Mouse (Mus musculus): Measurements from ENCODE around the gene Nudt6. TPM values are rescaled to one million over a fixed set of nuclear protein-coding genes. Genes with fewer than 3 reads are reported as not detected.

The Nudt6 gene
- polyA plus RNA-seq, 1 experiment: 26.0 TPM

- H3K4me1 ChIP-seq (ENCODE audit: control insufficient read depth, insufficient read depth, low read length): no peaks in the 10 kb centered on the region
- no peak overlapping the region for H3K4me3 ChIP-seq (ENCODE audit: insufficient read depth, low read depth, low read length)
- TF ChIP-seq POLR2A (IDR thresholded peaks at IDR 0.05; ENCODE audit: low read depth, low read length): no peak
- 0 out of 2 replicates have a peak, but pooled peaks have one; percentile 10 for TF ChIP-seq CTCF (conservative IDR thresholded peaks at IDR 0.05; ENCODE audit: insufficient read depth, insufficient read length, low read depth, low read length)
- peak; percentile 16 for DNase-seq
- no peak overlapping the region for H3K27ac ChIP-seq (ENCODE audit: insufficient read depth, low read depth, low read length)
- H3K27me3 ChIP-seq (replicated peaks; ENCODE audit: control insufficient read depth, insufficient read depth, low read length): no peaks in the 10 kb centered on the region
- H3K36me3 ChIP-seq (ENCODE audit: control insufficient read depth, insufficient read depth, low read length): no peaks in the 10 kb centered on the region
- 67% methylated on average over 6 of the region's 6 CpGs for WGBS
Observed at GRCm38 (mm10) chr3:37383096-37383765, 36.8 kb downstream of the Nudt6 start.

GRCm38 (mm10) chr3:37381457-37381856 lies 38.6 kb downstream of the Nudt6 start:
- no peaks in the 10 kb centered on the region for H3K27me3 ChIP-seq (replicated peaks; ENCODE audit: control insufficient read depth, insufficient read depth, low read length)
- no peak for DNase-seq
- no peaks in the 10 kb centered on the region for H3K36me3 ChIP-seq (ENCODE audit: control insufficient read depth, insufficient read depth, low read length)
- H3K4me3 ChIP-seq (ENCODE audit: insufficient read depth, low read depth, low read length): no peak overlapping the region
- no peaks in the 10 kb centered on the region for H3K4me1 ChIP-seq (ENCODE audit: control insufficient read depth, insufficient read depth, low read length)
- WGBS: 55% methylated on average over 6 of the region's 6 CpGs
- no peak overlapping the region for H3K27ac ChIP-seq (ENCODE audit: insufficient read depth, low read depth, low read length)
- no peak for TF ChIP-seq CTCF (conservative IDR thresholded peaks at IDR 0.05; ENCODE audit: insufficient read depth, insufficient read length, low read depth, low read length)
- TF ChIP-seq POLR2A (IDR thresholded peaks at IDR 0.05; ENCODE audit: low read depth, low read length): no peak

- Histone ChIP-seq H3K27ac (ENCODE audit: insufficient read depth, low read depth, low read length) (no peak overlapping the region), H3K4me1 (ENCODE audit: control insufficient read depth, insufficient read depth, low read length) (no peaks in the 10 kb centered on the region), H3K36me3 (ENCODE audit: control insufficient read depth, insufficient read depth, low read length) (no peaks in the 10 kb centered on the region), H3K4me3 (ENCODE audit: insufficient read depth, low read depth, low read length) (no peak overlapping the region), H3K27me3 (replicated peaks; ENCODE audit: control insufficient read depth, insufficient read depth, low read length) (no peaks in the 10 kb centered on the region)
- 63% methylated on average over 18 of the region's 18 CpGs for WGBS
- DNase-seq: peak; percentile 16
- no peak for TF ChIP-seq POLR2A (IDR thresholded peaks at IDR 0.05; ENCODE audit: low read depth, low read length)
- TF ChIP-seq CTCF (conservative IDR thresholded peaks at IDR 0.05; ENCODE audit: insufficient read depth, insufficient read length, low read depth, low read length): no peak
Observed at GRCm38 (mm10) chr3:37379930-37380881, 39.8 kb downstream of the Nudt6 start.

GRCm38 (mm10) chr3:37379201-37379600 lies 40.8 kb downstream of the Nudt6 start:
- H3K36me3 ChIP-seq (ENCODE audit: control insufficient read depth, insufficient read depth, low read length): no peaks in the 10 kb centered on the region
- no peaks in the 10 kb centered on the region for H3K4me1 ChIP-seq (ENCODE audit: control insufficient read depth, insufficient read depth, low read length)
- no peak for TF ChIP-seq CTCF (conservative IDR thresholded peaks at IDR 0.05; ENCODE audit: insufficient read depth, insufficient read length, low read depth, low read length)
- DNase-seq: no peak
- H3K4me3 ChIP-seq (ENCODE audit: insufficient read depth, low read depth, low read length): no peak overlapping the region
- no peaks in the 10 kb centered on the region for H3K27me3 ChIP-seq (replicated peaks; ENCODE audit: control insufficient read depth, insufficient read depth, low read length)
- no peak overlapping the region for H3K27ac ChIP-seq (ENCODE audit: insufficient read depth, low read depth, low read length)
- WGBS: 79% methylated on average over 14 of the region's 14 CpGs

- Histone ChIP-seq H3K27ac (ENCODE audit: insufficient read depth, low read depth, low read length) (no peak overlapping the region), H3K4me3 (ENCODE audit: insufficient read depth, low read depth, low read length) (no peak overlapping the region), H3K36me3 (ENCODE audit: control insufficient read depth, insufficient read depth, low read length) (no peaks in the 10 kb centered on the region), H3K4me1 (ENCODE audit: control insufficient read depth, insufficient read depth, low read length) (no peaks in the 10 kb centered on the region), H3K27me3 (replicated peaks; ENCODE audit: control insufficient read depth, insufficient read depth, low read length) (no peaks in the 10 kb centered on the region)
- 44% methylated on average over 6 of the region's 6 CpGs for WGBS
- DNase-seq: peak; percentile 25
- TF ChIP-seq CTCF (conservative IDR thresholded peaks at IDR 0.05; ENCODE audit: insufficient read depth, insufficient read length, low read depth, low read length) (no peak), POLR2A (IDR thresholded peaks at IDR 0.05; ENCODE audit: low read depth, low read length) (no peak)
Observed at GRCm38 (mm10) chr3:37378412-37378811, 41.6 kb downstream of the Nudt6 start.

- no peaks in the 10 kb centered on the region for H3K4me1 ChIP-seq (ENCODE audit: control insufficient read depth, insufficient read depth, low read length)
- TF ChIP-seq CTCF (conservative IDR thresholded peaks at IDR 0.05; ENCODE audit: insufficient read depth, insufficient read length, low read depth, low read length) (no peak), POLR2A (IDR thresholded peaks at IDR 0.05; ENCODE audit: low read depth, low read length) (no peak)
- H3K27ac ChIP-seq (ENCODE audit: insufficient read depth, low read depth, low read length): no peak overlapping the region
- no peaks in the 10 kb centered on the region for H3K27me3 ChIP-seq (replicated peaks; ENCODE audit: control insufficient read depth, insufficient read depth, low read length)
- no peak for DNase-seq
- no peaks in the 10 kb centered on the region for H3K36me3 ChIP-seq (ENCODE audit: control insufficient read depth, insufficient read depth, low read length)
- no peak overlapping the region for H3K4me3 ChIP-seq (ENCODE audit: insufficient read depth, low read depth, low read length)
- WGBS: 51% methylated on average over 6 of the region's 6 CpGs
Observed at GRCm38 (mm10) chr3:37377926-37378325, 42.1 kb downstream of the Nudt6 start.

GRCm38 (mm10) chr3:37373712-37374111 lies 46.3 kb downstream of the Nudt6 start:
- DNase-seq: peak; percentile 29
- H3K4me1 ChIP-seq (ENCODE audit: control insufficient read depth, insufficient read depth, low read length): no peaks in the 10 kb centered on the region
- H3K4me3 ChIP-seq (ENCODE audit: insufficient read depth, low read depth, low read length): no peak overlapping the region
- H3K27me3 ChIP-seq (replicated peaks; ENCODE audit: control insufficient read depth, insufficient read depth, low read length): no peaks in the 10 kb centered on the region
- H3K36me3 ChIP-seq (ENCODE audit: control insufficient read depth, insufficient read depth, low read length): no peaks in the 10 kb centered on the region
- WGBS: 76% methylated on average over 11 of the region's 11 CpGs
- TF ChIP-seq CTCF (conservative IDR thresholded peaks at IDR 0.05; ENCODE audit: insufficient read depth, insufficient read length, low read depth, low read length) (no peak), POLR2A (IDR thresholded peaks at IDR 0.05; ENCODE audit: low read depth, low read length) (no peak)
- peak overlapping the region; percentile 15 for H3K27ac ChIP-seq (ENCODE audit: insufficient read depth, low read depth, low read length)
